Mouse (Mus musculus) neural tube, embryonic 12.5 days (tissue): ENCODE data around the gene Slco2a1. TPM values are rescaled to one million over a fixed set of nuclear protein-coding genes. Genes with fewer than 3 reads are reported as not detected.

Experiments
- ATAC-seq: fragments of 200-750 bp; cut with Nextera tagmentation; 2 replicates; pipeline ENCODE4 v1.8.0; 2017; ENCODE audit warnings: low read depth, mild to moderate bottlenecking, moderate TSS enrichment, moderate library complexity; ENCODE audit not compliant: low FRiP score
- H3K27ac ChIP-seq: fragments of 300-500 bp; sonication (generic); 2 replicates; pipeline ENCODE4 v1.5.1; 2016
- H3K27me3 ChIP-seq: fragments of 300-500 bp; sonication (generic); replicated peaks from 2 replicates; pipeline ENCODE4 v1.6.1; 2016; ENCODE audit warnings: mild to moderate bottlenecking
- H3K36me3 ChIP-seq: fragments of 300-500 bp; sonication (generic); 2 replicates; pipeline ENCODE4 v1.6.1; 2016; ENCODE audit warnings: mild to moderate bottlenecking
- H3K4me1 ChIP-seq: fragments of 300-500 bp; sonication (generic); 2 replicates; pipeline ENCODE4 v1.6.1; 2016
- H3K4me2 ChIP-seq: fragments of 300-500 bp; sonication (generic); replicated peaks from 2 replicates; pipeline ENCODE4 v1.6.1; 2016; ENCODE audit warnings: mild to moderate bottlenecking
- H3K4me3 ChIP-seq: fragments of 300-500 bp; sonication (generic); 2 replicates; pipeline ENCODE4 v1.5.1; 2016
- H3K9ac ChIP-seq: fragments of 300-500 bp; sonication (generic); 2 replicates; pipeline ENCODE4 v1.6.1; 2016; ENCODE audit warnings: mild to moderate bottlenecking
- H3K9me3 ChIP-seq: fragments of 300-500 bp; sonication (generic); 2 replicates; pipeline ENCODE4 v1.6.1; 2016; ENCODE audit warnings: mild to moderate bottlenecking
- WGBS: fragments of 180-500 bp; shearing (Covaris S2); methylation state at CpG from one replicate; pipeline ENCODE4 v1.1.7; 2016; 5-methylcytosine and 5-hydroxymethylcytosine counted together
- polyA plus RNA-seq: library from polyadenylated mRNA; unstranded; fragments of >200 nt; fragmentation: Nextera tagmentation; extraction: Ambion mirVana; gene quantifications from 2 replicates; pipeline ENCODE4 v1.2.1, GENCODE M21; 2016

Slco2a1 gene
- polyA plus RNA-seq, 1 experiment from 2014 or later: 0.86 TPM

- Histone ChIP-seq H3K36me3 (no peaks in the 10 kb centered on the region; the same call in 1 of the 2 replicates), H3K9me3 (no peaks in the 10 kb centered on the region), H3K4me1 (peaks cover 53% of the 10 kb centered on the region), H3K27ac (no peak overlapping the region), H3K27me3 (no peaks in the 10 kb centered on the region), H3K9ac (no peak overlapping the region), H3K4me3 (no peak overlapping the region), H3K4me2 (peak overlapping the region; percentile 30)
- WGBS: 35% methylated on average over 5 of the region's 5 CpGs
- ATAC-seq: no peak
Observed at GRCm38 (mm10) chr9:103117495-103117894, 129.0 kb downstream of the Slco2a1 start.

GRCm38 (mm10) chr9:103117951-103118350 lies 129.4 kb downstream of the Slco2a1 start:
- 83% methylated on average over 8 of the region's 8 CpGs for WGBS
- H3K9me3 ChIP-seq: no peaks in the 10 kb centered on the region
- H3K36me3 ChIP-seq: no peaks in the 10 kb centered on the region; the same call in none of the 2 replicates
- ATAC-seq: no peak
- no peak overlapping the region for H3K4me3 ChIP-seq
- no peak overlapping the region for H3K27ac ChIP-seq
- H3K4me2 ChIP-seq: no peak overlapping the region
- peaks cover 49% of the 10 kb centered on the region for H3K4me1 ChIP-seq
- no peak overlapping the region for H3K9ac ChIP-seq
- no peaks in the 10 kb centered on the region for H3K27me3 ChIP-seq

GRCm38 (mm10) chr9:103118651-103119275 lies 130.3 kb downstream of the Slco2a1 start:
- WGBS: 90% methylated on average over 5 of the region's 5 CpGs
- Histone ChIP-seq H3K4me2 (no peak overlapping the region), H3K4me1 (peaks cover 41% of the 10 kb centered on the region), H3K27me3 (no peaks in the 10 kb centered on the region), H3K4me3 (no peak overlapping the region), H3K36me3 (no peaks in the 10 kb centered on the region; the same call in none of the 2 replicates), H3K9ac (no peak overlapping the region), H3K27ac (no peak overlapping the region), H3K9me3 (no peaks in the 10 kb centered on the region)
- no peak for ATAC-seq

DNA sequence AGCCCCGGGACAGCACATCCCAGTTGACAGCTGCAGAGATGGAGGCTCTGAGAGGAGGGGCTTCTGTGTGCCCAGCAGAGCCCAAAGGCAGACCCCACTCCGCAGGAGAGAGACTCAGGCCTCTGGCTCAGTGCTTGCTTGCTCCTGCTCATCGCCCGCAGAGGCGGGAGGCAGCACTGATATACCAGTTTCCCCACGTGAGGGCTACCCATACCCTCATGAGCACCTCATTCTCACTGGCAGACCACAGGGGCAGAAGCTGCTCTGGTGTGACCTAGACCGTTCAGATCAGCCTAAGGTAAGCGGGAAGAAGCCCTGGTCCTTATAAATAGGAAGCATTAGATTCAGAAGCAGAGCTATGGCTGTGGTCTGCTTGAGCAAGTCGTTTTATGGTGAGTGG lies 131.3 kb downstream of the Slco2a1 start:
- no peak overlapping the region for H3K9ac ChIP-seq
- H3K4me1 ChIP-seq: peaks cover 30% of the 10 kb centered on the region
- H3K36me3 ChIP-seq: no peaks in the 10 kb centered on the region; the same call in none of the 2 replicates
- H3K27me3 ChIP-seq: no peaks in the 10 kb centered on the region
- H3K9me3 ChIP-seq: no peaks in the 10 kb centered on the region
- H3K4me3 ChIP-seq: no peak overlapping the region
- WGBS: 83% methylated on average over 9 of the region's 9 CpGs
- H3K4me2 ChIP-seq: no peak overlapping the region
- H3K27ac ChIP-seq: no peak overlapping the region
- no peak for ATAC-seq

- no peak overlapping the region for H3K4me2 ChIP-seq
- H3K4me1 ChIP-seq: peaks cover 26% of the 10 kb centered on the region
- WGBS: 47% methylated on average over 2 of the region's 2 CpGs
- H3K9ac ChIP-seq: no peak overlapping the region
- no peak for ATAC-seq
- no peaks in the 10 kb centered on the region for H3K9me3 ChIP-seq
- H3K36me3 ChIP-seq: no peaks in the 10 kb centered on the region; the same call in none of the 2 replicates
- no peak overlapping the region for H3K27ac ChIP-seq
- H3K27me3 ChIP-seq: no peaks in the 10 kb centered on the region
- H3K4me3 ChIP-seq: no peak overlapping the region
Observed at GRCm38 (mm10) chr9:103120231-103120630, 131.7 kb downstream of the Slco2a1 start.

- no peaks in the 10 kb centered on the region for H3K27me3 ChIP-seq
- H3K4me3 ChIP-seq: no peak overlapping the region
- peaks cover 23% of the 10 kb centered on the region for H3K4me1 ChIP-seq
- 90% methylated on average over 7 of the region's 7 CpGs for WGBS
- H3K9me3 ChIP-seq: no peaks in the 10 kb centered on the region
- H3K9ac ChIP-seq: no peak overlapping the region
- H3K4me2 ChIP-seq: no peak overlapping the region
- H3K36me3 ChIP-seq: no peaks in the 10 kb centered on the region; the same call in none of the 2 replicates
- no peak overlapping the region for H3K27ac ChIP-seq
- no peak for ATAC-seq
Observed at GRCm38 (mm10) chr9:103121546-103121945, 133.0 kb downstream of the Slco2a1 start.

DNA sequence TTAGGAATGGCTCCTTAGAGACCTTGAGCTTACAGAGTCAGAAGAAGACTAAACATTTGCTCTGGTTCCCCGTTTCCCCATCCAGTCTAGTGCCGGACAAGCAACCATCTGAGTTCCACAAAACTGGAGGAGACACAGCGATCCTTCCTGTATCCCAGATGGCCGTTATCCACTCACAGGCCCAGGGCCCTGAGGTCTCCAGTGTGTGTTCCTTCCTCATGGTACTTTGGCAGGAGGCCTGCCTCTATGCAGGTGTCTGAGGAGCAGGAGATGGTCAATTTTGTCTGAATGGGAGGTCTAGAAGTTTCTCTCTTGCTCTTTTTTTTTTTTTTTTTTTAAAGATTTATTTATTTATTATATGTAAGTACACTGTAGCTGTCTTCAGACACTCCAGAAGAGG lies 136.2 kb downstream of the Slco2a1 start:
- Histone ChIP-seq H3K4me2 (no peak overlapping the region), H3K4me1 (peaks cover 9% of the 10 kb centered on the region; the same call in 1 of the 2 replicates)
- WGBS: 93% methylated on average over 4 of the region's 4 CpGs

DNA sequence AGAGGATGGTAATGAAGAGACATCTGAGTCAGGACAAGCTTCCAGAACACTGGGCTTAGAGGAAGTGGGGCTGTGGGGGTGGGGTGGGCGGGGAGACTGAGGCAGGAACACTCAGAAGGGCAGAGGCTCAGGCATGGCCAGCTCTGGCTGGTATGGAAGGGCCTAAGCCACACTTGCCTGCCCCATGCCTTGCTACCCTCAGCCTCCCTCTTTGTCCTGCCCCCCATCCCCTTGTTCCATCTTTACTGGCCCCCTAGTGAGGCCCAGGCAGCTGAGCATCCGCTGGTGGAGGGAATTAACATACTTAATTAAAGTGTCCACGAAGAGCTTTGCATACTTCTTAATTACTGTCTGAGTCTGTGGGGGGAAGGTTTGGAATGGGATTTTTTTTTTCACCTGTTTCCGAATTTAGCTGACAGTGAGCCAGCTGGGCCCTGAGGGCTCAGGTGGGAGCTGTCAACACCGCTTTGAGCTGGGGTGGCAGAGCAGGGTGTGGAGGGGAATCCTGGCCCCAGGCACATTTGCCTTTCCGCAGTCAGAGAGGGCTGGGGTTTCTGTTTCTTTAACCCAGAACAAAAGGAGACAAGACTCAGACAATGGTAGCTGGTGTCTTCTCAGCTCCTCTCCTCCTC lies 145.1 kb downstream of the Slco2a1 start:
- peaks cover 42% of the 10 kb centered on the region for H3K4me1 ChIP-seq
- ATAC-seq: peak; percentile 49; the same call in 1 of the 2 replicates
- no peak overlapping the region for H3K4me2 ChIP-seq
- H3K27me3 ChIP-seq: no peaks in the 10 kb centered on the region
- 23% methylated on average over 6 of the region's 6 CpGs for WGBS
- H3K4me3 ChIP-seq: no peak overlapping the region
- H3K36me3 ChIP-seq: peaks cover 4% of the 10 kb centered on the region
- H3K9ac ChIP-seq: no peak overlapping the region
- H3K27ac ChIP-seq: 0 out of 2 replicates have a peak overlapping the region, but pooled peaks have one; percentile 16
- H3K9me3 ChIP-seq: no peaks in the 10 kb centered on the region

More for the DNA sequence above, 136.2 kb downstream of the Slco2a1 start:
- no peak overlapping the region for H3K4me3 ChIP-seq
- H3K27me3 ChIP-seq: no peaks in the 10 kb centered on the region
- no peak overlapping the region for H3K9ac ChIP-seq
- H3K36me3 ChIP-seq: peaks cover 5% of the 10 kb centered on the region
- H3K27ac ChIP-seq: no peak overlapping the region
- no peaks in the 10 kb centered on the region for H3K9me3 ChIP-seq
- no peak for ATAC-seq

GRCm38 (mm10) chr9:103134450-103135030 lies 146.0 kb downstream of the Slco2a1 start:
- Histone ChIP-seq H3K9ac (peak overlapping the region; percentile 13; the same call in 1 of the 2 replicates), H3K36me3 (no peaks in the 10 kb centered on the region; the same call in 1 of the 2 replicates), H3K4me1 (peaks cover 47% of the 10 kb centered on the region), H3K27ac (0 out of 2 replicates have a peak overlapping the region, but pooled peaks have one; percentile 16), H3K4me3 (no peak overlapping the region), H3K4me2 (no peak overlapping the region), H3K9me3 (no peaks in the 10 kb centered on the region), H3K27me3 (no peaks in the 10 kb centered on the region)
- ATAC-seq: peak; percentile 25; the same call in 1 of the 2 replicates
- WGBS: 49% methylated on average over 9 of the region's 9 CpGs

GRCm38 (mm10) chr9:103139481-103139880 lies 151.0 kb downstream of the Slco2a1 start:
- Histone ChIP-seq H3K9me3 (no peaks in the 10 kb centered on the region), H3K27ac (no peak overlapping the region), H3K9ac (no peak overlapping the region), H3K36me3 (peaks cover 24% of the 10 kb centered on the region), H3K4me1 (peaks cover 46% of the 10 kb centered on the region), H3K4me2 (no peak overlapping the region), H3K4me3 (no peak overlapping the region), H3K27me3 (no peaks in the 10 kb centered on the region)
- WGBS: 40% methylated on average over 6 of the region's 6 CpGs
- no peak for ATAC-seq

DNA sequence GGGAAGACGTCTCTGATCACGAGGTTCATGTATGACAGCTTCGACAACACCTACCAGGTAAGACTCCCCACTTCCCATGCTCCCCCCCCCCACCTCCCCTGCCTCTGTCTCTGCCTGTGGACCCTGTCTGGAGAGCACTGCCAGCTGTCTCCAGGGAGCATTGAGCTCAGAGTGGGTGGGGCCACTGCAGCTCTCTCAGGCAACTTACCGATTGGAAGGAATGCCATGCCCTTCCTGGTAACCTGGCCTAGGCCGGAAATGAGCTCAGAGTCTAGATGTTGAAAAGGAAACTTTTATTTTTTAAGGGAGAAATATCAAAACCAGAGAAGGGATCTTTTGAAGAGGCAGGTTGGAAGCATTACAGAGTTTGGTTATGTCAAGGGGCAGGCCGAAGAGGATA lies 151.9 kb downstream of the Slco2a1 start:
- Histone ChIP-seq H3K36me3 (peaks cover 24% of the 10 kb centered on the region), H3K4me2 (no peak overlapping the region), H3K4me3 (no peak overlapping the region), H3K4me1 (peaks cover 47% of the 10 kb centered on the region), H3K27ac (no peak overlapping the region), H3K9me3 (no peaks in the 10 kb centered on the region), H3K27me3 (no peaks in the 10 kb centered on the region), H3K9ac (no peak overlapping the region)
- 85% methylated on average over 6 of the region's 6 CpGs for WGBS
- no peak for ATAC-seq

DNA sequence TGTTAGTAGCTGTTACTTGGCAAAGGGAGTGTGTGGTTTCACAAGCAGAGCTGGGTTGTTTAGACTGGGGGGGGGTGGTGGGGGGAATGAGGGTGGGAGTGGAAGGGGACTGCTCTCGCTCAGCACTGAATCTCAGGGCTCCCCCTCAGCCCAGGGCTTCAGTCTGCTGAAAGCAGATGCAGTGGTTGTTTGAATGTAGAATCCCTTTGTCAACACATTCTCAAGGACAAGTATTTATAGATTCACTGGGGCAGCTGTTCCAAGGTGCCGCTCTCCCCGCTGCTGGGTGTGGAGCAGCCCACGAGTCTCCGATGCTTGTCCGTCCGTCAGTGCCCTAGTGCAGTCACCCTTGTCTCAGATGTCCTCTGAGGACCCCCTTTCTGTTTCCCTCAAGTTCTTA lies 152.8 kb downstream of the Slco2a1 start:
- WGBS: 90% methylated on average over 7 of the region's 7 CpGs
- peaks cover 50% of the 10 kb centered on the region for H3K4me1 ChIP-seq
- H3K27ac ChIP-seq: no peak overlapping the region

More for the DNA sequence above, 152.8 kb downstream of the Slco2a1 start:
- Histone ChIP-seq H3K4me3 (no peak overlapping the region), H3K9me3 (no peaks in the 10 kb centered on the region), H3K36me3 (peaks cover 24% of the 10 kb centered on the region), H3K9ac (no peak overlapping the region), H3K27me3 (no peaks in the 10 kb centered on the region), H3K4me2 (no peak overlapping the region)
- no peak for ATAC-seq
